Mouse (Mus musculus): ENCODE data around the gene Kcnma1.

GRCm38 (mm10) chr14:23589744-23590481, 424.4 kb downstream of the Kcnma1 start:
- no peak for TF ChIP-seq CTCF (IDR thresholded peaks at IDR 0.05; ENCODE audit: low read depth)
- no peak for TF ChIP-seq EP300 (IDR thresholded peaks at IDR 0.05; ENCODE audit: low read depth)
